Mouse (Mus musculus) heart, embryonic 14.5 days (tissue): ENCODE measurements at regions not wholly inside any gene's neighbourhood (a gene's known extent, or its start where the extent isn't known, plus 50 kb on each side); places are given as distances from the start of the nearest gene placed in this dataset.

Source experiments
- ATAC-seq: fragments of 200-750 bp; cut with Nextera tagmentation; 2 replicates; pipeline ENCODE4 v1.8.0; 2017; ENCODE audit warnings: low read depth, moderate TSS enrichment; ENCODE audit not compliant: insufficient number of reproducible peaks, insufficient read depth, low FRiP score
- H3K27ac ChIP-seq, 2 experiments: fragments of 200-500 bp in 1 of 2; fragments of 300-500 bp in 1 of 2; sonication (generic) in 1 of 2; replicated peaks in 1 of 2; 2 replicates each; pipeline ENCODE4 v1.5.1; 2012 to 2014; ENCODE audit warnings: low read depth in 2 of 2, low read length in 2 of 2, control low read depth in 1 of 2, mild to moderate bottlenecking in 1 of 2, mixed read lengths in 1 of 2; ENCODE audit not compliant: control insufficient read depth in 1 of 2, insufficient read depth in 1 of 2
- H3K27me3 ChIP-seq: fragments of 300-500 bp; sonication (generic); 2 replicates; pipeline ENCODE4 v1.6.1; 2014; ENCODE audit warnings: mild to moderate bottlenecking, low read length, control low read depth; ENCODE audit not compliant: control insufficient read depth, insufficient read depth
- H3K36me3 ChIP-seq: fragments of 300-500 bp; sonication (generic); 2 replicates; pipeline ENCODE4 v1.6.1; 2014; ENCODE audit warnings: mild to moderate bottlenecking, control low read depth, low read length, mixed read lengths; ENCODE audit not compliant: control insufficient read depth, insufficient read depth
- H3K4me1 ChIP-seq, 2 experiments: fragments of 200-500 bp in 1 of 2; fragments of 300-500 bp in 1 of 2; sonication (generic) in 1 of 2; 2 replicates each; pipeline ENCODE4 v1.6.1; 2012 to 2014; ENCODE audit warnings: low read length in 2 of 2, control low read depth in 1 of 2, mixed read lengths in 1 of 2; ENCODE audit not compliant: control insufficient read depth in 2 of 2, insufficient read depth in 2 of 2
- H3K4me2 ChIP-seq: fragments of 300-500 bp; sonication (generic); 2 replicates; pipeline ENCODE4 v1.6.1; 2014; ENCODE audit warnings: mild to moderate bottlenecking, low read length
- H3K4me3 ChIP-seq, 2 experiments: fragments of 200-500 bp in 1 of 2; fragments of 300-500 bp in 1 of 2; sonication (generic) in 1 of 2; 2 replicates each; pipeline ENCODE4 v1.5.1; 2012 to 2014; ENCODE audit warnings: low read length in 2 of 2, mild to moderate bottlenecking in 2 of 2, control low read depth in 1 of 2, low read depth in 1 of 2, moderate library complexity in 1 of 2; ENCODE audit not compliant: control insufficient read depth in 1 of 2, insufficient read depth in 1 of 2
- H3K9ac ChIP-seq: fragments of 300-500 bp; sonication (generic); 2 replicates; pipeline ENCODE4 v1.6.1; 2014; ENCODE audit warnings: mild to moderate bottlenecking, low read length
- H3K9me3 ChIP-seq: fragments of 300-500 bp; sonication (generic); 2 replicates; pipeline ENCODE4 v1.6.1; 2016; ENCODE audit warnings: low read length, control low read depth; ENCODE audit not compliant: control insufficient read depth
- WGBS: fragments of 180-500 bp; shearing (Covaris S2); extraction: QIAGEN DNeasy Blood & Tissue Kit; methylation state at CpG from one replicate; pipeline ENCODE4 v1.1.7; 2014; 5-methylcytosine and 5-hydroxymethylcytosine counted together

DNA sequence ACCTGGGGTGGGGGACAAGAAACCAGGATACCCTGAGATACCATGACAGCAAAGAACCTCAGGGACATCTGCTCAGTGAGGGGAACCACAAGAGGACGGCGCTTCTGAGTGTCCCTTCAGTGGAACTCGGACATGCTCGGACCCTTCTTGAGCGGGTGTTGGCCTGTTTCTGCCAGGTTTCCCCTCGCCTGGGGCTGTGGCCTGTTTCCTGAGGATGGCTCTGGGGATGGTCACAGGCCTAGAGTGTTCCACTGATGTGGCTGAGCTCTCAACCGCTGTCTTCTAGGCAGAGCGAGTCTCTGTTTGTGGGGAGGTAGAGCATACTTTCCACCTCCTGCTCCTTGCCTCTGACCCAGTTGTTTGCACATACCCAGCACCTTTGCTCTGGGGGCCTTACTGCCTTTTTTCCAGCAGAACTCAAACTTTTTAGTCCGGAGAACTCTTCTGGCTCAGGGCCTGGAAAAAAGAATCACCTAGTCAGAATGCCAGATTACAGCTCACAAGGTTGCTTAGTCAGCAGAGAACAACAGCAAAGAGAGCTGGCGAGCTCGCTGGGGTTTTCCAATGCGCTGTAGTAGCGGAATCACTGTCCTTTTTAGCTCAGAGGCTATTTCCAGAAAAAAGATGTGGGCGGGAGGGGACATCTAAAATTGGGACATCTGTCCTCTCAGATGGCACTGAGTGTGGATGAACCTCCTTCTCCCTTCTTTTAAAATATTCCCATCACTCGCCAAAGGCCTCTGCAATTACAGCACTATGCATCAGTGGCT is 65.3 kb downstream of the Med10 start:
- Histone ChIP-seq H3K27me3 (no peaks in the 10 kb centered on the region), H3K4me2 (no peak overlapping the region), H3K9ac (no peak overlapping the region), H3K9me3 (no peaks in the 10 kb centered on the region), H3K4me3 (no peak overlapping the region), H3K36me3 (no peaks in the 10 kb centered on the region), H3K4me1 (no peaks in the 10 kb centered on the region), H3K27ac (no peak overlapping the region)
- no peak for ATAC-seq
- 68% methylated on average over 15 of the region's 15 CpGs for WGBS

DNA sequence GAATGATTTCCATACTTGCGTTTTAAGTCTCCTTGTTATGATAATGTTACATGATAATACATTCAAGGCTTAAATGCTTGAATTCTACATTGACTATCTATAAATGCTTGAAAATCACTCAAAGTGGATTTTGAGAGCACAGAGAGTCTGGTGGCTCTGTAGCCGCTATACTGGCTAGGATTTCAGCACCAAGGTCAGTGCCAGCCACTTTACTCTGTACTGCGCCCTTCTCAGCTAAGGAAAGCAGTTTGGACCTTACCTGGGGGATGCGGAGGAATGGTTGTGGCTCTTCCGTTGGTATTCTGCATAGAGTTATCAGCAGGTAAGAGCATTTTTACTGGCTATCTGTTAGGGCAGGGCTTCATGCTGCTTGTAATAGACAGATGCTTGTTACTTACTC is 94.3 kb downstream of the Med10 start:
- no peak overlapping the region for H3K27ac ChIP-seq
- H3K27me3 ChIP-seq, result no peaks in the 10 kb centered on the region
- no peak overlapping the region for H3K4me2 ChIP-seq
- no peaks in the 10 kb centered on the region; the same call in none of the 2 replicates for H3K9me3 ChIP-seq
- H3K4me1 ChIP-seq, result no peaks in the 10 kb centered on the region
- H3K4me3 ChIP-seq, result no peak overlapping the region
- no peak overlapping the region for H3K9ac ChIP-seq
- WGBS, result 24% methylated on average over 5 of the region's 5 CpGs
- no peaks in the 10 kb centered on the region for H3K36me3 ChIP-seq
- no peak for ATAC-seq

DNA sequence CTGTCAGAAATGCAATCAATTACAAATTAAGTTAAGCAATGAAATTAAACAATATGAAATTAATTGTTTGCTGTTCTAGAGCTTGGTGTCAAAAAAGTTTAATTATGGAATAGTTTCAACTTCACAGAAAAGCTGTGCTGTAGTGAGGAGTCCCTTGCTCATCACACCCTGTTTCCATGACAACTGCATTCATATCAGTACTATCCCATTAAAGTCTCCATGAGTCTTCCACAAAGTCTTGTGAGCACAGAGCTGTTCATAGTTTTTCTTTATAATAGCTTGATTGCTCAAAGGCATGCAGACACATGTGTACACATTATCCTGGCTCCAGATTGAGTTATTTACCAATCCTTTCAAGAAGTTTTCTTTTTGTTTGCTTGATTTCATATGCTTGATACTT is 98.9 kb downstream of the Med10 start:
- Histone ChIP-seq H3K4me2 (no peak overlapping the region), H3K4me3 (no peak overlapping the region), H3K4me1 (no peaks in the 10 kb centered on the region), H3K9ac (no peak overlapping the region), H3K9me3 (no peaks in the 10 kb centered on the region), H3K36me3 (no peaks in the 10 kb centered on the region), H3K27ac (no peak overlapping the region), H3K27me3 (no peaks in the 10 kb centered on the region)
- no peak for ATAC-seq

DNA sequence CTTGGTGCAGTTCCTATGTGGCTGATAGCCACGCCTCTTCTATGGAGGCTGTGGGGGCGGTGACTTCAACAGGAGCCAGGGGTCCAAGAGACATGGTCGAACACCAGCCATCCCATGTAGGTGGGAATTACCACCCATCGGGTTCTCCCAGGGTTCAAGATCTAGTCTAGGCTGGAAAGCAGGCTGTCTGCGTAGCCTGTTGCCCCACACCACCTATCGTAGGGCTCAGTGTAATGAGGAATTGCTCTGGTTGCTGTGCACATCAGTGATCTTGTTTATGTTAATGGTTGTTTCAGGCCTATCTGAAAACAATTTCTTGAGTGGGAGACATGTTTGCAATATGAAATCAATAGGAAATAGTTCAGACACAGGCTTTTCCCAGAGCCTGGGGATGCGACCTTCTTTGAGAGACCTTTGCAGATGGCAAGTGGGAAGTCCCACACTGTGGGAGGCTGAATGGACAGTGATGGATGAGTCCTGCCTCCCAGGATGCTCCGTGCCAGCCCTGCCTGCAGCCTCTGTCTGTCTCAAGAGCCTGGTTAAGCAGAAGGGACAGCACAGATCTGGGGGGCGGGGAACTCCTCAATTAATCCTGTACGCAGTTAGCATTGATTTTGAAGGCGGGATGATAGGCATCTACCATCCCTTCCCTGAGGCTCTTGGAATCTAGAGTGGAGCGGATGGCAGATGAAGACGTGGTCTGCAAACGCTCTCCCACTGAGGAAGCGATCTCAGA is 104.8 kb downstream of the Med10 start:
- Histone ChIP-seq H3K4me3 (no peak overlapping the region), H3K9ac (no peak overlapping the region), H3K36me3 (no peaks in the 10 kb centered on the region), H3K4me2 (no peak overlapping the region), H3K27ac (no peak overlapping the region), H3K4me1 (no peaks in the 10 kb centered on the region), H3K27me3 (no peaks in the 10 kb centered on the region), H3K9me3 (no peaks in the 10 kb centered on the region)
- 68% methylated on average over 15 of the region's 15 CpGs for WGBS
- ATAC-seq, result no peak

DNA sequence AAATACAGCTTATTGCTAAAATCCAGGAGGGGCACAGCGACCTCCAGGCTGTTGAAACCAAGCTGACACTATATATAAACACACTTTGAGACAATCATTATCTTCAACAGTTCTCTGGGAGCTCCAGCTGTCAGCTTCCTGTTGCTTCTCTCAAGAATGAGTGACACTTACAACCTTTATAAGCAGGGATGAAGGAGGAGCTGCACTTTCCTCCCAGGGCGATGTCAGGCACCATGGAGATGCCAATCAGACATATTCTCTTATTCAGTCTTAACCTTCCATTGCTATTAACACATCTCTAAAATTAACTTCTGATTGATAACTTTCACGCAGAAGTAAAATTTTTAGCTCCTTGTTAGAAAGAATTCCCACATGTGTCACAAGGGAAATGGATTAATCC is 113.6 kb downstream of the Med10 start:
- Histone ChIP-seq H3K4me1 (no peaks in the 10 kb centered on the region), H3K9ac (no peak overlapping the region), H3K4me2 (no peak overlapping the region), H3K27me3 (no peaks in the 10 kb centered on the region), H3K9me3 (peaks cover 3% of the 10 kb centered on the region; the same call in 1 of the 2 replicates), H3K27ac (no peak overlapping the region), H3K36me3 (no peaks in the 10 kb centered on the region), H3K4me3 (no peak overlapping the region)
- 52% methylated on average over 3 of the region's 3 CpGs for WGBS
- ATAC-seq, result no peak

DNA sequence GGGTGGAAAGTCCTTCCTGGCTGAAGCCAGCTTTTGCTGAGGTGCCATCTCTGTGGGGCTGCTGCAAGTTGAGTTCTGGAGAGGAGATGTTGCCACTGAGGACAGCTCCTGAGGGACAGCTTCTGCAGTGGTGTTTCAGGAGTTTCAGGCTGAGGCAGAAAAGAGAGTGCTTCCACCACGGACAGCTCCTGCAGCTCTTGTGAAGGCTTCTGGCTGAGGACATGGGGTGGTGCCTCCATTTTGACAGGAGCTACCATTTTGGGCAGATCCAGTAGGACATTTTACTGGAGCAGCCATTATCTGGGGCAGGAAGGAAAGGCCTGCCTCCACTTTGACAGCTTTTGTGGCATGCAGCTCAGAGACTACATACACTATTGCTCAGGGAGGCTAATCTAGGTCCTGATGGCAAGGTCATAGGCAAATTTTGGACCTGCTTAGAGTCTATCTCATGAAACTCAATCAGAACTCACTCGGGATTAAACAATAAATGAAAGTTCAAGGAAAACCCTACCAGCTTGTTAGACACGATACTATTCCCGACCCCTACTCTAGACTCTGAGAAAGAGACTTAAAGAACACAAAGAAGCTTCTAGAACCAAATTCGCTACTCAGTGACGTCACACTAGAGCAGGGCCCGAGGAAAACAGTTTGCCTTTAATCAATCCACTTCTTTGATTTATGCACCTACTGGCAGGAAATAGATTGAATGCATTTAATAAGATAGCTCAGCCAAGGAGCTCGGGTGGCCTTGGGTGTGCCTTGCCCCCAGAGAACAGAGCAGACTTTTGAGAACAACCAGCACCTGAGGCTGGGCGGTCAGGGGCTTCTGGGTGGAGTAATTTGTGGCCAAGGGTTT is 130.7 kb downstream of the Med10 start:
- Histone ChIP-seq H3K9ac (no peak overlapping the region), H3K36me3 (no peaks in the 10 kb centered on the region), H3K27me3 (no peaks in the 10 kb centered on the region), H3K27ac (no peak overlapping the region), H3K4me3 (no peak overlapping the region), H3K9me3 (no peaks in the 10 kb centered on the region), H3K4me1 (no peaks in the 10 kb centered on the region), H3K4me2 (no peak overlapping the region)
- 76% methylated on average over 9 of the region's 9 CpGs for WGBS
- ATAC-seq, result no peak

DNA sequence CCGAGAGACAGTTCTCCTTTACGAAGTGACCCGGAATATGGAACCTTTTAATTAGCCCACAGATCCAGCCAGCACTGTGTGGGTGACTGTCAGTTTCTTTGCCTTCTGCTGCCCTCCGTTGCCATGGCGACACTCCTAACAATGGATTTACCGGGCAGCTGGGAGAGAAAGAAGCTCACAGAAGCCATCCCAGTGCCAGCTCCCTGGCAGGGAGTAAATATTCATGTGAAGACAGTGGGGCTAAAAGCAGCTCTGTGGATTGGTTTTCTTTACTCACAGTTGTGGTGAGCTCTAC is 131.3 kb downstream of the Med10 start:
- Histone ChIP-seq H3K9ac (no peak overlapping the region), H3K27ac (no peak overlapping the region), H3K9me3 (no peaks in the 10 kb centered on the region), H3K4me3 (no peak overlapping the region), H3K4me2 (no peak overlapping the region), H3K36me3 (no peaks in the 10 kb centered on the region), H3K4me1 (no peaks in the 10 kb centered on the region), H3K27me3 (no peaks in the 10 kb centered on the region)
- 72% methylated on average over 6 of the region's 6 CpGs for WGBS
- no peak for ATAC-seq
